ENCODE assay signal across 8 mouse cellular contexts in genomic region chr5:33982731-33983259, GRCm38 (mm10). TPM values are rescaled to one million over a fixed set of nuclear protein-coding genes. Genes with fewer than 3 reads are reported as not detected.
DNase-seq lines count a peak whose midpoint lies in the region; ATAC-seq and TF ChIP-seq lines count a peak whose summit lies in the region.

No protein-coding gene starts in this region.

- H3K4me3 ChIP-seq in cerebellum, adult 2 months (replicated peaks; ENCODE audit: insufficient read depth, low read depth, low read length): peak overlapping the region; percentile 82
- peak overlapping the region; percentile 67 for H3K4me3 ChIP-seq in lung, postnatal 0 days (ENCODE audit: low read depth, low read length)
- H3K4me3 ChIP-seq in intestine, embryonic 16.5 days (ENCODE audit: low read length): peak overlapping the region; percentile 79
- H3K4me3 ChIP-seq in neural tube, embryonic 14.5 days (ENCODE audit: low read depth, low read length): peak overlapping the region; percentile 92

- peak; percentile 30 for ATAC-seq in lung, postnatal 0 days
- peak; percentile 51 for ATAC-seq in intestine, embryonic 16.5 days
- peak; percentile 65 for ATAC-seq in neural tube, embryonic 14.5 days (ENCODE audit: low read depth)

- H3K27ac ChIP-seq in cerebellum, adult 2 months (ENCODE audit: insufficient read depth, low read length): peak overlapping the region; percentile 65; the same call in 1 of the 2 replicates
- no peak overlapping the region for H3K27ac ChIP-seq in lung, postnatal 0 days (ENCODE audit: low read length)
- H3K27ac ChIP-seq in intestine, embryonic 16.5 days (ENCODE audit: low read length): no peak overlapping the region
- H3K27ac ChIP-seq in neural tube, embryonic 14.5 days (ENCODE audit: low read depth, low read length): peak overlapping the region; percentile 91

- no peaks in the 10 kb centered on the region for H3K27me3 ChIP-seq in cerebellum, adult 2 months (ENCODE audit: control insufficient read depth, insufficient read depth, low read length)
- no peaks in the 10 kb centered on the region for H3K27me3 ChIP-seq in lung, postnatal 0 days (replicated peaks; ENCODE audit: insufficient read depth, low read length)
- no peaks in the 10 kb centered on the region for H3K27me3 ChIP-seq in intestine, embryonic 16.5 days (replicated peaks; ENCODE audit: control insufficient read depth, insufficient read depth, low read length)
- no peaks in the 10 kb centered on the region for H3K27me3 ChIP-seq in neural tube, embryonic 14.5 days (ENCODE audit: control insufficient read depth, insufficient read depth, low read length)

- TF ChIP-seq POLR2A in cerebellum, adult 2 months (IDR thresholded peaks at IDR 0.05; ENCODE audit: borderline replicate concordance, insufficient read depth, low read length): no peak

- no peak for TF ChIP-seq EP300 in lung, postnatal 0 days (IDR thresholded peaks at IDR 0.05)

- WGBS in cerebellum, adult 2 months: 2% methylated on average over 26 of the region's 26 CpGs
- WGBS in lung, postnatal 0 days: 4% methylated on average over 25 of the region's 26 CpGs
- 4% methylated on average over 26 of the region's 26 CpGs for WGBS in intestine, embryonic 16.5 days
- WGBS in neural tube, embryonic 14.5 days: 3% methylated on average over 26 of the region's 26 CpGs

- H3K4me1 ChIP-seq in cerebellum, adult 2 months (ENCODE audit: control insufficient read depth, insufficient read depth, low read length): peaks cover 7% of the 10 kb centered on the region
- peaks cover 6% of the 10 kb centered on the region for H3K4me1 ChIP-seq in lung, postnatal 0 days (ENCODE audit: insufficient read depth, low read depth, low read length)
- H3K4me1 ChIP-seq in intestine, embryonic 16.5 days (ENCODE audit: control insufficient read depth, insufficient read depth, low read length): peaks cover 12% of the 10 kb centered on the region
- peaks cover 13% of the 10 kb centered on the region for H3K4me1 ChIP-seq in neural tube, embryonic 14.5 days (ENCODE audit: control insufficient read depth, insufficient read depth, low read length)

- 0 out of 2 replicates have a peak overlapping the region, but pooled peaks have one; percentile 19 for H3K9ac ChIP-seq in lung, postnatal 0 days (replicated peaks; ENCODE audit: low read depth)
- peak overlapping the region; percentile 74 for H3K9ac ChIP-seq in intestine, embryonic 16.5 days (ENCODE audit: low read depth, low read length)
- H3K9ac ChIP-seq in neural tube, embryonic 14.5 days (replicated peaks; ENCODE audit: low read depth, low read length): peak overlapping the region; percentile 94

- no peaks in the 10 kb centered on the region for H3K36me3 ChIP-seq in lung, postnatal 0 days (ENCODE audit: insufficient read depth, low read length)
- no peaks in the 10 kb centered on the region for H3K36me3 ChIP-seq in intestine, embryonic 16.5 days (ENCODE audit: control insufficient read depth, insufficient read depth, low read length)
- H3K36me3 ChIP-seq in neural tube, embryonic 14.5 days (ENCODE audit: control insufficient read depth, insufficient read depth, low read length): no peaks in the 10 kb centered on the region

- no peak for TF ChIP-seq CTCF in cerebellum, adult 2 months (IDR thresholded peaks at IDR 0.05; ENCODE audit: borderline replicate concordance, insufficient read depth, low read depth, low read length)
- no peak for TF ChIP-seq CTCF in lung, postnatal 0 days (IDR thresholded peaks at IDR 0.05)

- H3K4me2 ChIP-seq in lung, postnatal 0 days (replicated peaks; ENCODE audit: low read depth, low read length): peak overlapping the region; percentile 93
- peak overlapping the region; percentile 97 for H3K4me2 ChIP-seq in intestine, embryonic 16.5 days (ENCODE audit: low read depth, low read length)
- H3K4me2 ChIP-seq in neural tube, embryonic 14.5 days (ENCODE audit: low read depth, low read length): peak overlapping the region; percentile 84

- DNase-seq in cerebellum, adult 2 months: no peak
- DNase-seq in cerebellum, postnatal 10 days: no peak
- no peak for DNase-seq in lung, postnatal 0 days (ENCODE audit: low spot score)
- DNase-seq in lung, postnatal 25 days (ENCODE audit: low spot score): no peak
- no peak for DNase-seq in cerebellum, adult 8-10 months
- no peak for DNase-seq in T-cell, adult 2 months (ENCODE audit: low spot score)

- no peaks in the 10 kb centered on the region for H3K9me3 ChIP-seq in lung, postnatal 0 days (ENCODE audit: low read length)
- H3K9me3 ChIP-seq in intestine, embryonic 16.5 days (ENCODE audit: control insufficient read depth, low read length): no peaks in the 10 kb centered on the region
- H3K9me3 ChIP-seq in neural tube, embryonic 14.5 days (ENCODE audit: control insufficient read depth, low read length): no peaks in the 10 kb centered on the region

RNA-seq across cellular contexts. Expression of gene Gm1673, which starts 0.4 kb away (rescaled TPM):
- polyA plus RNA-seq in cerebellum, adult 2 months (2012; rRNA removed): 164 and 171 TPM in 2 replicates
- 26.9 and 30.8 TPM in 2 replicates for polyA plus RNA-seq in lung, postnatal 0 days (2015; fragmentation: Nextera tagmentation; extraction: Ambion mirVana)
- 44.5 and 54.0 TPM in 2 replicates for polyA plus RNA-seq in intestine, embryonic 16.5 days (2015; fragmentation: Nextera tagmentation; extraction: Ambion mirVana)
- polyA plus RNA-seq in neural tube, embryonic 14.5 days (2014; fragmentation: Nextera tagmentation; extraction: Ambion mirVana): 403 and 457 TPM in 2 replicates

RNA-seq across cellular contexts. Expression of gene Nat8l, which starts 13.0 kb away (rescaled TPM):
- polyA plus RNA-seq in cerebellum, adult 2 months (2012; rRNA removed): 166 and 190 TPM in 2 replicates
- polyA plus RNA-seq in lung, postnatal 0 days (2015; fragmentation: Nextera tagmentation; extraction: Ambion mirVana): 0.20 and 0.29 TPM in 2 replicates
- polyA plus RNA-seq in intestine, embryonic 16.5 days (2015; fragmentation: Nextera tagmentation; extraction: Ambion mirVana): 0.17 and 0.22 TPM in 2 replicates
- 3.9 and 4.1 TPM in 2 replicates for polyA plus RNA-seq in neural tube, embryonic 14.5 days (2014; fragmentation: Nextera tagmentation; extraction: Ambion mirVana)

RNA-seq across cellular contexts. Expression of gene Nelfa, which starts 46.6 kb away (rescaled TPM):
- 29.2 and 32.9 TPM in 2 replicates for polyA plus RNA-seq in cerebellum, adult 2 months (2012; rRNA removed)
- polyA plus RNA-seq in lung, postnatal 0 days (2015; fragmentation: Nextera tagmentation; extraction: Ambion mirVana): 21.7 and 22.3 TPM in 2 replicates
- 44.1 and 48.8 TPM in 2 replicates for polyA plus RNA-seq in intestine, embryonic 16.5 days (2015; fragmentation: Nextera tagmentation; extraction: Ambion mirVana)
- polyA plus RNA-seq in neural tube, embryonic 14.5 days (2014; fragmentation: Nextera tagmentation; extraction: Ambion mirVana): 34.3 and 37.1 TPM in 2 replicates

Comparison
In these comparisons a context has a peak if more than half of its experiments do, and no peak if none do; other contexts are left out.
1. H3K27ac ChIP-seq: peak in cerebellum, adult 2 months (single experiment) and neural tube, embryonic 14.5 days (single experiment); none in lung, postnatal 0 days (single experiment) and intestine, embryonic 16.5 days (single experiment).
2. H3K9ac ChIP-seq: peak in every context shown above with its lines; median percentile 94 in neural tube, embryonic 14.5 days; 74 in intestine, embryonic 16.5 days; 19 in lung, postnatal 0 days.
3. RNA of gene Nat8l, which starts 13.0 kb away (polyA plus RNA-seq): 166 to 190 TPM in cerebellum, adult 2 months; 3.9 to 4.1 TPM in neural tube, embryonic 14.5 days, 0.20 to 0.29 TPM in lung, postnatal 0 days and 0.17 to 0.22 TPM in intestine, embryonic 16.5 days; every median in the first group is over 10 times any median in the second.
4. Peak in every context shown above with its lines, with median percentiles within 50 percentile points of each other: H3K4me3 ChIP-seq, ATAC-seq and H3K4me2 ChIP-seq.